Mouse (Mus musculus) embryonic facial prominence, embryonic 13.5 days (tissue): ENCODE data around the gene Cadps2. TPM values are rescaled to one million over a fixed set of nuclear protein-coding genes. Genes with fewer than 3 reads are reported as not detected.
A peak's percentile ranks its signal among the peaks of the same experiment; 100 is the strongest.

ENCODE experiments used
- ATAC-seq: fragments of 200-750 bp; cut with Nextera tagmentation; 2 replicates; pipeline ENCODE4 v1.8.0; 2017; ENCODE audit warnings: low read depth; ENCODE audit not compliant: insufficient number of reproducible peaks, insufficient read depth, low FRiP score, low TSS enrichment
- H3K27ac ChIP-seq: fragments of 300-500 bp; sonication (generic); 2 replicates; pipeline ENCODE4 v1.5.1; 2015; ENCODE audit warnings: moderate library complexity, mild to moderate bottlenecking, inconsistent platforms
- H3K27me3 ChIP-seq: fragments of 300-500 bp; sonication (generic); 2 replicates; pipeline ENCODE4 v1.6.1; 2015; ENCODE audit warnings: mild to moderate bottlenecking, inconsistent platforms
- H3K36me3 ChIP-seq: fragments of 300-500 bp; sonication (generic); 2 replicates; pipeline ENCODE4 v1.6.1; 2015; ENCODE audit warnings: mild to moderate bottlenecking, inconsistent platforms
- H3K4me1 ChIP-seq: fragments of 300-500 bp; sonication (generic); 2 replicates; pipeline ENCODE4 v1.6.1; 2015; ENCODE audit warnings: inconsistent platforms
- H3K4me2 ChIP-seq: fragments of 300-500 bp; sonication (generic); 2 replicates; pipeline ENCODE4 v1.6.1; 2015; ENCODE audit warnings: moderate library complexity, mild to moderate bottlenecking, inconsistent platforms
- H3K4me3 ChIP-seq: fragments of 300-500 bp; sonication (generic); 2 replicates; pipeline ENCODE4 v1.5.1; 2015; ENCODE audit warnings: mild to moderate bottlenecking, inconsistent platforms
- H3K9ac ChIP-seq: fragments of 300-500 bp; sonication (generic); 2 replicates; pipeline ENCODE4 v1.6.1; 2015; ENCODE audit warnings: mild to moderate bottlenecking, inconsistent platforms
- H3K9me3 ChIP-seq: fragments of 300-500 bp; sonication (generic); 2 replicates; pipeline ENCODE4 v1.6.1; 2016; ENCODE audit warnings: inconsistent platforms
- WGBS: fragments of 180-500 bp; shearing (Covaris S2); methylation state at CpG from one replicate; pipeline ENCODE4 v1.1.7; 2015; ENCODE audit warnings: mixed read lengths; 5-methylcytosine and 5-hydroxymethylcytosine counted together
- polyA plus RNA-seq: library from polyadenylated mRNA; unstranded; fragments of >200 nt; fragmentation: Nextera tagmentation; extraction: Ambion mirVana; gene quantifications from 2 replicates; pipeline ENCODE4 v1.2.1, GENCODE M21; 2015

Cadps2 gene
- polyA plus RNA-seq, 1 experiment from 2014 or later, result 3.5 TPM

GRCm38 (mm10) chr6:23337411-23338063 lies 501.7 kb downstream of the Cadps2 start:
- Histone ChIP-seq H3K4me3 (no peak overlapping the region), H3K9ac (no peak overlapping the region), H3K36me3 (no peaks in the 10 kb centered on the region), H3K9me3 (no peaks in the 10 kb centered on the region), H3K27ac (no peak overlapping the region), H3K27me3 (no peaks in the 10 kb centered on the region), H3K4me2 (no peak overlapping the region), H3K4me1 (no peaks in the 10 kb centered on the region)
- WGBS, result 81% methylated on average over 7 of the region's 7 CpGs
- no peak for ATAC-seq

GRCm38 (mm10) chr6:23314945-23315344 lies 524.3 kb downstream of the Cadps2 start:
- Histone ChIP-seq H3K4me2 (no peak overlapping the region), H3K27ac (no peak overlapping the region), H3K36me3 (no peaks in the 10 kb centered on the region), H3K4me1 (no peaks in the 10 kb centered on the region), H3K27me3 (no peaks in the 10 kb centered on the region), H3K4me3 (no peak overlapping the region), H3K9ac (no peak overlapping the region), H3K9me3 (no peaks in the 10 kb centered on the region)
- WGBS, result 73% methylated on average over 8 of the region's 8 CpGs
- no peak for ATAC-seq

- no peaks in the 10 kb centered on the region for H3K4me1 ChIP-seq
- no peak overlapping the region for H3K27ac ChIP-seq
- ATAC-seq, result no peak
- H3K36me3 ChIP-seq, result no peaks in the 10 kb centered on the region
- H3K9me3 ChIP-seq, result no peaks in the 10 kb centered on the region
- no peak overlapping the region for H3K4me3 ChIP-seq
- H3K4me2 ChIP-seq, result no peak overlapping the region
- H3K9ac ChIP-seq, result no peak overlapping the region
- 51% methylated on average over 5 of the region's 5 CpGs for WGBS
- no peaks in the 10 kb centered on the region for H3K27me3 ChIP-seq
These were observed 524.9 kb downstream of the Cadps2 start for GRCm38 (mm10) chr6:23314291-23314690.

- H3K27ac ChIP-seq, result no peak overlapping the region
- WGBS, result 79% methylated on average over 6 of the region's 6 CpGs
- ATAC-seq, result no peak
These were observed 533.2 kb downstream of the Cadps2 start for GRCm38 (mm10) chr6:23306046-23306445.

GRCm38 (mm10) chr6:23298596-23298995 lies 540.6 kb downstream of the Cadps2 start:
- 85% methylated on average over 2 of the region's 2 CpGs for whole genome bisulfite sequencing
- Histone ChIP-seq H3K27ac (no peak overlapping the region), H3K9ac (no peak overlapping the region), H3K4me1 (no peaks in the 10 kb centered on the region), H3K9me3 (no peaks in the 10 kb centered on the region), H3K36me3 (no peaks in the 10 kb centered on the region), H3K4me3 (no peak overlapping the region), H3K4me2 (no peak overlapping the region), H3K27me3 (no peaks in the 10 kb centered on the region)
- ATAC-seq, result no peak

More at GRCm38 (mm10) chr6:23306046-23306445, 533.2 kb downstream of the Cadps2 start:
- Histone ChIP-seq H3K27me3 (no peaks in the 10 kb centered on the region), H3K9ac (no peak overlapping the region), H3K4me1 (no peaks in the 10 kb centered on the region), H3K36me3 (no peaks in the 10 kb centered on the region), H3K4me2 (no peak overlapping the region), H3K9me3 (no peaks in the 10 kb centered on the region), H3K4me3 (no peak overlapping the region)

GRCm38 (mm10) chr6:23294685-23295084 lies 544.5 kb downstream of the Cadps2 start:
- no peaks in the 10 kb centered on the region for H3K9me3 ChIP-seq
- ATAC-seq, result no peak
- no peaks in the 10 kb centered on the region for H3K4me1 ChIP-seq
- no peaks in the 10 kb centered on the region; the same call in 1 of the 2 replicates for H3K27me3 ChIP-seq
- WGBS, result 89% methylated on average over 4 of the region's 4 CpGs
- no peak overlapping the region for H3K4me3 ChIP-seq
- H3K4me2 ChIP-seq, result no peak overlapping the region
- H3K36me3 ChIP-seq, result no peaks in the 10 kb centered on the region
- no peak overlapping the region for H3K27ac ChIP-seq
- H3K9ac ChIP-seq, result no peak overlapping the region

- no peak for ATAC-seq
- H3K4me2 ChIP-seq, result no peak overlapping the region
- no peaks in the 10 kb centered on the region for H3K4me1 ChIP-seq
- no peak overlapping the region for H3K9ac ChIP-seq
- no peak overlapping the region for H3K4me3 ChIP-seq
- no peak overlapping the region for H3K27ac ChIP-seq
- no peaks in the 10 kb centered on the region for H3K36me3 ChIP-seq
- H3K27me3 ChIP-seq, result no peaks in the 10 kb centered on the region; the same call in 1 of the 2 replicates
- no peaks in the 10 kb centered on the region for H3K9me3 ChIP-seq
- 78% methylated on average over 4 of the region's 4 CpGs for WGBS
These were observed 550.5 kb downstream of the Cadps2 start for GRCm38 (mm10) chr6:23288752-23289151.

- Histone ChIP-seq H3K9me3 (no peaks in the 10 kb centered on the region), H3K4me1 (no peaks in the 10 kb centered on the region), H3K4me2 (no peak overlapping the region), H3K27me3 (peaks cover 21% of the 10 kb centered on the region), H3K36me3 (no peaks in the 10 kb centered on the region), H3K4me3 (no peak overlapping the region), H3K27ac (no peak overlapping the region), H3K9ac (no peak overlapping the region)
- 37% methylated on average over 9 of the region's 9 CpGs for WGBS
- peak; percentile 71; the same call in 1 of the 2 replicates for ATAC-seq
These were observed 557.8 kb downstream of the Cadps2 start for GRCm38 (mm10) chr6:23281514-23281820.

GRCm38 (mm10) chr6:23280811-23281513 lies 558.3 kb downstream of the Cadps2 start:
- no peaks in the 10 kb centered on the region for H3K4me1 ChIP-seq
- H3K4me3 ChIP-seq, result no peak overlapping the region
- 12% methylated on average over 15 of the region's 15 CpGs for WGBS
- no peaks in the 10 kb centered on the region for H3K9me3 ChIP-seq
- no peak overlapping the region for H3K4me2 ChIP-seq
- 0 out of 2 replicates have a peak, but pooled peaks have one; percentile 37 for ATAC-seq
- no peaks in the 10 kb centered on the region for H3K36me3 ChIP-seq
- H3K9ac ChIP-seq, result no peak overlapping the region
- H3K27ac ChIP-seq, result no peak overlapping the region
- H3K27me3 ChIP-seq, result peaks cover 21% of the 10 kb centered on the region

GRCm38 (mm10) chr6:23273483-23273882 lies 565.7 kb downstream of the Cadps2 start:
- no peak overlapping the region for H3K9ac ChIP-seq
- no peaks in the 10 kb centered on the region for H3K9me3 ChIP-seq
- H3K36me3 ChIP-seq, result no peaks in the 10 kb centered on the region
- no peak overlapping the region for H3K27ac ChIP-seq
- no peak overlapping the region for H3K4me3 ChIP-seq
- peaks cover 48% of the 10 kb centered on the region for H3K27me3 ChIP-seq
- ATAC-seq, result no peak
- WGBS, result 59% methylated on average over 4 of the region's 4 CpGs
- H3K4me1 ChIP-seq, result 0 out of 2 replicates have a peak, but pooled peaks cover 3% of the 10 kb centered on the region
- no peak overlapping the region for H3K4me2 ChIP-seq

GRCm38 (mm10) chr6:23272979-23273378 lies 566.2 kb downstream of the Cadps2 start:
- Histone ChIP-seq H3K4me3 (no peak overlapping the region), H3K27me3 (peaks cover 44% of the 10 kb centered on the region), H3K4me2 (0 out of 2 replicates have a peak overlapping the region, but pooled peaks have one; percentile 18), H3K4me1 (0 out of 2 replicates have a peak, but pooled peaks cover 3% of the 10 kb centered on the region), H3K36me3 (no peaks in the 10 kb centered on the region), H3K27ac (no peak overlapping the region), H3K9ac (no peak overlapping the region), H3K9me3 (no peaks in the 10 kb centered on the region)
- no peak for ATAC-seq
- WGBS, result 2% methylated on average over 11 of the region's 11 CpGs

- ATAC-seq, result no peak
- 12% methylated on average over 7 of the region's 7 CpGs for WGBS
- no peak overlapping the region for H3K4me3 ChIP-seq
- H3K36me3 ChIP-seq, result no peaks in the 10 kb centered on the region
- H3K27me3 ChIP-seq, result peaks cover 44% of the 10 kb centered on the region
- no peaks in the 10 kb centered on the region for H3K9me3 ChIP-seq
- H3K9ac ChIP-seq, result no peak overlapping the region
- 0 out of 2 replicates have a peak, but pooled peaks cover 3% of the 10 kb centered on the region for H3K4me1 ChIP-seq
- 0 out of 2 replicates have a peak overlapping the region, but pooled peaks have one; percentile 18 for H3K4me2 ChIP-seq
- no peak overlapping the region for H3K27ac ChIP-seq
These were observed 566.7 kb downstream of the Cadps2 start for GRCm38 (mm10) chr6:23272542-23272941.
